Mouse (Mus musculus): ENCODE data around the gene Crhr1.

Gene Crhr1

DNA sequence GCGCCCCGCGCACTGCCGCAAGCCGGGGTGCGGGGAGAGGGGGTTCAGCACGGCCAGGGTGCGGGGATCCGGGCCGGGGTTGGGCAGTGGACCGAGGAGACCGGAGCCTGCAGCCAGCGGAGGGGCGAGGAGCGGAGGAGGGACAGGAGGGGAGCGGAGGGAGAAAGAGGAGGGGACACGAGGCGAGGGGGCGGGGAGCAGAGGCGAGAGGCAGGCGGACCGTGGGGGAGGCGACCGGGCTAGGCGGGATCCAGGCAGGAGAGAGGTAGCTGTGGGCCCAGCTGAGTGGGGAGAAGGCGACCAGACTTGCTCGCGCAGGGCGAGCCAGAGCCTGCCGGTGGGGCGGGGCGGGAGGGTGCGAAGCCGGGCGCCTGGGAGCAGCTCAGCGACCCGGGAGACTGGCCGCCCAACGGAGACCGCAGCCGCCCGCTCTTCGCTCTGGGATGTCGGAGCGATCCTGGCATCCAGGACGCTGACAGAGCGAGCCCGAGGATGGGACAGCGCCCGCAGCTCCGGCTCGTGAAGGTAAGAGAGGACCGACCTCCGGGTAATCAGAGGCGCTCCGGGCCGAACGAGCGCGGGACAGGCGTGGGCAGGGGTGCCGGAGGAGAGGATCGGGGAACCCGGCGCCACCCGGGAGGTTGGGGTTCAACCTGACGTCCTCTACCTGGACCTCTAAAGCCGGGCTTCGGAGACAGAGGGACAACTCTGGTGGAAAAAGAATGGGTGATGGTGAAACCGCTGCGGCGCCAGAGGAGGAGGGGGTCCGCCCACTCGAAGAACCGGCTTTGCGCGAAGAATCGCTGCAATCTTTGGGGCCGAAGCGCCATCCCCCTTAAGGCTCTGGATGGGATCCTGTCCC lies at the start of gene Crhr1:
TSS of gene Crhr1 (plus strand) at position 276 of the 862 bp plus-strand sequence.
- Histone ChIP-seq H3K36me3 (ENCODE audit: control insufficient read depth, insufficient read depth, low read length, poor library complexity, severe bottlenecking) (no peaks in the 10 kb centered on the region), H3K27me3 (ENCODE audit: control insufficient read depth, insufficient read depth, low read length, poor library complexity, severe bottlenecking) (peaks cover 1% of the 10 kb centered on the region; the same call in 1 of the 2 replicates)
- DNase-seq (ENCODE audit: low read depth, low spot score), result no peak

DNA sequence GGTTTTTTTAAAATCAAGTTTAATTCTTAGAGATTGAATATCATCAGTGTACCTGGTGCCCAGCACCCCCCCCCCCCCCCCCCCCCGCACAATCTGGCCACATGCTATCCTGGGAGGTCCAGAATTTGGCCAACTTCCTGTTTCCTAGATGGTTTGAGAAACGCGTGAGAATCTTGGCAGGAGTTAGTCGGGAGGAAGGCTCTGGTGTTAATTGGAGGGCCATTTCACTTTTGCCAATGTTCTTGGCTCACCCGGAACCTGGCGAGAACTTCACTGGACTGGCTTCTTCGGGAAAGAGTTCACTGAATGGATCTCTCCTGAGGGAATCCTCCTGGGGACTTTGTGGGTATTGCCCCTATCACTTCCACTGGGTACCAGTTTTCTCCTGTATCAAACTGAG lies 49.4 kb upstream of the Crhr1 start:
- no peaks in the 10 kb centered on the region for H3K27me3 ChIP-seq (ENCODE audit: control insufficient read depth, insufficient read depth, low read length, poor library complexity, severe bottlenecking)
- no peak for DNase-seq (ENCODE audit: low read depth, low spot score)
- H3K36me3 ChIP-seq (ENCODE audit: control insufficient read depth, insufficient read depth, low read length, poor library complexity, severe bottlenecking), result no peaks in the 10 kb centered on the region

DNA sequence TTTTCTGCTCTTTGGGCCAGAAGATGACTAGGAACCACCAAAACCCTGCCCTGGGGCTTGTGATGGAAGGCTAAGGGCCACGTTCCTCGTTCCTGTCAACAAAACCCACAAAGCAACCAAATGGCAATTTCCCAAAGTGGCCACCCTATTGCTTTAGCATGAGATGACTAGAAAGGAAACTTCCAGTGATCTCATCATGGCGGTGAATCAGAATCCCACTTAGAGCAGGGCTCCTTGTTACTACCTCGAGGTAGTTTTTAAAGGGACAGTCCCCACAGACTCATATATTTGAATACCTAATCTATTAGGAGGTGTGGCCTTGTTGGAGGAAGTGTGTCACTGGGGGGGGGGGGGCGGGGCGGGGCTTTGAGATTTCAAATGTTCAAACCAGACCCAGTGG lies 48.9 kb upstream of the Crhr1 start:
- no peaks in the 10 kb centered on the region for H3K36me3 ChIP-seq (ENCODE audit: control insufficient read depth, insufficient read depth, low read length, poor library complexity, severe bottlenecking)
- peak; percentile 25 for DNase-seq (ENCODE audit: low read depth, low spot score)
- no peaks in the 10 kb centered on the region for H3K27me3 ChIP-seq (ENCODE audit: control insufficient read depth, insufficient read depth, low read length, poor library complexity, severe bottlenecking)

DNA sequence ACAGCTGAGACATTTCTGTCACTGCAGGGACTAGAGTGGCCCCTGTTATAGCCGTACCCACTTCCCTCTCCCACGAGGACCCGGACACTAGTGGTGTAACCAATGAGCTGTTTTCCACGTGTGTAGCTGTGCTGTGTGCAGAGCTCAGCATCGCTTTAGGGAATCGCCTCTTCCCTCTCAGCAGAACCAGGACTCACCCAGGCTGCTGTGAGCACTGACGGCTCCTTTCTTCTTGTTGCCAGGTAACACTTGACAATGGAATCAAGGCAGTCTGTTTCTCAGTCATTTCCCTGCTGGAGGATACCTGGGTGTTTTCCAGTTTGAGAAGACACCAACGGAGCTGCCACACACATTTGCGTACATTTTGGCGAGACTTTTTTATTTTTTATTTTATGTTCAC lies 44.1 kb upstream of the Crhr1 start:
- Histone ChIP-seq H3K36me3 (ENCODE audit: control insufficient read depth, insufficient read depth, low read length, poor library complexity, severe bottlenecking) (no peaks in the 10 kb centered on the region), H3K27me3 (ENCODE audit: control insufficient read depth, insufficient read depth, low read length, poor library complexity, severe bottlenecking) (no peaks in the 10 kb centered on the region)
- no peak for DNase-seq (ENCODE audit: low read depth, low spot score)

DNA sequence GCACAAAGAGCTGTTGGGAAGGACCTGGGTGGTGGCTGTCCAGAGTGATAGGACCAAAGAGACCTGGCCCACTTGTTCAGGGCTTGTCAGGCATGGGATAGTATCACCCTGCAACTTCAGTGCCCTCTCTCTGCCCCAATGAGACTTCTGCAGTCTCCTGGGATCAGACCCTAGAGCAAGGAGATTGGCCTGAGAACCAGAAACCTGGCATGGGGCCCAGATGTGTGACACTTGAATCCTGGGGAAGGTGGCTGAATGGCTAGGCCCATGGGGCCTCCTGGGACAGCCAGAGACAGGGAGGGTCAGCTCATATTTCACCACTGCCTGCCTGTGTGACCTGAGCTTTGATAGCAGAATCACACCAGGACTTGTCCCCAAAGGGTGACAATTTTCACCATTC lies 41.9 kb upstream of the Crhr1 start:
- no peaks in the 10 kb centered on the region for H3K27me3 ChIP-seq (ENCODE audit: control insufficient read depth, insufficient read depth, low read length, poor library complexity, severe bottlenecking)
- DNase-seq (ENCODE audit: low read depth, low spot score), result no peak
- H3K36me3 ChIP-seq (ENCODE audit: control insufficient read depth, insufficient read depth, low read length, poor library complexity, severe bottlenecking), result no peaks in the 10 kb centered on the region

DNA sequence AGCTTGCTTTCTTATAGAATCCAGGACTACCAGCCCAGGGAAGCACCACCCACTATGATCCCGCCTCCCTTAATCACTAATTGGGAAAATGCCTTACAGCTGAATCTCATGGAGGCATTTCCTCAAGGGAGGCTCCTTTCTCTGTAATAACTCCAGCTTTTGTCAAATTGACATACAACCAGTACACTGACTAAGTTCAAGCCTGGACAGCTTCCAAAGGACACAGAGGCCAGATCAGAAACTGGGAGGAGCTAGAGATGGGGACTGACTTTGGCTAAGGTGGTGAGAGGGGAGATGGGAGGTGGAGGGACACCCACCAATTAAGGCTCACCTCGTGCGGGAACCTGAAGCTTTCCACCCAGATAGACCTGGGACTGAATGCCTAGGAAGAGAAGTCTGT lies 37.5 kb upstream of the Crhr1 start:
- no peaks in the 10 kb centered on the region for H3K36me3 ChIP-seq (ENCODE audit: control insufficient read depth, insufficient read depth, low read length, poor library complexity, severe bottlenecking)
- DNase-seq (ENCODE audit: low read depth, low spot score), result no peak

DNA sequence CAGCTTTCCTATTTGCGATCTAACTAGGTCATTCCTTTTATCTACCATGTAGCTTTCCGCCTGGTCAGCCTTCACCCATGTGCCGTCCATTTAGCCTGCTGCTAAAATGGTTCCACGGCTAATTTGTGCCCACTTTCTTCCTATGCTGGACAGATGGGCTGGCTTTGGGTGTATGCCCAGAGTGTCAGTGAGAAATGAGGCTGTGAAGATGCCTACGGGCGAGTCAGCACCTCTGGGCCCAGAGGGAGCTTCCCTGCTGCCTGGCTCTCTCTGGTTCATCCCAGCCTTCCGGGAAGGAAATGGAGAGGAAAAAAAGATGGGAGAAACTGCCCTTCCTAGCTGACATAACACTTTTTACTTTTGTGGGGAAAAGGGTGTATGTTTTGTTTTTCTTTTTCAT lies 36.1 kb upstream of the Crhr1 start:
- Histone ChIP-seq H3K27me3 (ENCODE audit: control insufficient read depth, insufficient read depth, low read length, poor library complexity, severe bottlenecking) (no peaks in the 10 kb centered on the region; the same call in 1 of the 2 replicates), H3K36me3 (ENCODE audit: control insufficient read depth, insufficient read depth, low read length, poor library complexity, severe bottlenecking) (no peaks in the 10 kb centered on the region)
- no peak for DNase-seq (ENCODE audit: low read depth, low spot score)

More for the DNA sequence above, 37.5 kb upstream of the Crhr1 start:
- no peaks in the 10 kb centered on the region; the same call in 1 of the 2 replicates for H3K27me3 ChIP-seq (ENCODE audit: control insufficient read depth, insufficient read depth, low read length, poor library complexity, severe bottlenecking)

DNA sequence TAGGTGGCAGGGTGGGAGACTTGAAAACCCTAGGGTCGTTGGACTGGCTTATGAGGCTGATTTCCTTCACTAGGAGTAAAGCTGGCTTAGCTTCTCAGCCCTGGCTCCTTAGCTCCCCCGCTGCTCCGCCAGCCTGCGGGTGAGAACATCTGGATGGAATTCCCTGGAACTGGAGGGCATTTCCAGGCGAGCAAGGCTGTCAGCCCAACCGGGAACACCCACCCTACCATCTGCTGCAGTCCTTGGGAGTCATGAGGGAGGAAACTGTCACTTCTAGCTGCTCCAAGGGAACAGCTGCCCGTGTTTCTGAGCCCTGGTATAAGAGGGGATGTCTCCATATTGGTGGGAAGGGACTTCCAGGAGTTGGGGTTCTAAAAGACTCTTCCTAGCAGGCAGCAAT lies 33.1 kb upstream of the Crhr1 start:
- Histone ChIP-seq H3K27me3 (ENCODE audit: control insufficient read depth, insufficient read depth, low read length, poor library complexity, severe bottlenecking) (no peaks in the 10 kb centered on the region; the same call in 1 of the 2 replicates), H3K36me3 (ENCODE audit: control insufficient read depth, insufficient read depth, low read length, poor library complexity, severe bottlenecking) (no peaks in the 10 kb centered on the region)
- no peak for DNase-seq (ENCODE audit: low read depth, low spot score)

DNA sequence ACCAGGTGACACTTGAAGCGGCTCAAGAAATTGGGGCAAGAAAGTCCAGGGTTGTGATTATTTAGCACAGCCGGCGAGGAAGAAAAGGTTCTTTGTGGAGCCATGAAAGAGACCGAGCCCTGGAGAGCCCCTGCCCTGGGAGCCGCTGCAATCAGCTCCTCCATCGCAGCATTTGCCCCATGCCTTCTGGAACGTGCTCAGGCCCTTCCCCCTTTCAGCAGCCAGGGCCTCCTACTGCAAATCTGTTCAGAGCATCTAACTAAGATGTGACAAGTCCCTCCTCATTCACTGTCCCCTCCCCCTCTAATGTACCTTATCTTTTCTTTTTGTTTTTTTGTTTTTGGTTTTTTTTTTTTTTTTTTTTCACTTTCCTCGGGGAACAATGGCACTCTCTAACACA lies 30.0 kb upstream of the Crhr1 start:
- H3K36me3 ChIP-seq (ENCODE audit: control insufficient read depth, insufficient read depth, low read length, poor library complexity, severe bottlenecking), result no peaks in the 10 kb centered on the region
- H3K27me3 ChIP-seq (ENCODE audit: control insufficient read depth, insufficient read depth, low read length, poor library complexity, severe bottlenecking), result no peaks in the 10 kb centered on the region; the same call in 1 of the 2 replicates
- no peak for DNase-seq (ENCODE audit: low read depth, low spot score)

DNA sequence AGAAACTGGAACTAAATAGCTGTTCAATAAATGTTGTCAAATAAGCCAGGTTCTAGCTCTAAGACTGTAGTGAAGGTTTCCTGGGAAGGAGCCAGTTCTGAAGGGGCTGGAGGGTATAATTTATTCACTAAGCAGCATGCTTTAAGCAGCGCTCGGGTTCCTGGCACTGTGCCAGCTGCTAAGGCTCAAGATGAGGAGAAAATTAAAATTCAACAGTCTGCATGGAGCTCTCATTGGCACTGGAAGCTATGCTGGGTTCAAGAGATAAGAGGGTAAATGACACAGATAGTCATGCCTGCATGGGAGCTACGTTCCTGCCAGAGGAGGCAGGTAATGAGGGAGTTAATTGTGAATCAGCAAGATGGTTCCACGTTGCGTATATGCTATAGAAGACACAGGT lies 26.3 kb upstream of the Crhr1 start:
- no peak for DNase-seq (ENCODE audit: low read depth, low spot score)
- H3K27me3 ChIP-seq (ENCODE audit: control insufficient read depth, insufficient read depth, low read length, poor library complexity, severe bottlenecking), result no peaks in the 10 kb centered on the region
- H3K36me3 ChIP-seq (ENCODE audit: control insufficient read depth, insufficient read depth, low read length, poor library complexity, severe bottlenecking), result no peaks in the 10 kb centered on the region

DNA sequence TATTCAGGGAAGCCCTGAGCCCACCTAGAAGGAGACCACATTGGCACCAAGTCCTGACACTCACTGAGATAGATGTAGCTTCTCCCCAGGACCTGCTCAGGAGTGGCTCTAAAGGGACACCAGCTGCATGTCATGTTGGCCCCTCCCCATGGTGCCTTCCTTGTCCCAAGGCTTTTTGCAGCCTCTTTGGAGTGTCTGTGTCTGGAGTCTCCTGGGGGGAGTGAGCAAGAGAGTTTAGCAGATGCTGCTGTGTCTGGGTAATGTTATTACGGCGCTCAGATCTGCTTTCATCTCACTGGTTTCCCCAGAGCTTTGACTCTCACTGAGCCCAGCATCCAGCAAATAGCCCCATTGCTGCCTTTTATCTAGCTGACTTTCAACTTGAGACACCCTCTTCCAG lies 25.7 kb upstream of the Crhr1 start:
- no peak for DNase-seq (ENCODE audit: low read depth, low spot score)
- H3K27me3 ChIP-seq (ENCODE audit: control insufficient read depth, insufficient read depth, low read length, poor library complexity, severe bottlenecking), result no peaks in the 10 kb centered on the region
- no peaks in the 10 kb centered on the region for H3K36me3 ChIP-seq (ENCODE audit: control insufficient read depth, insufficient read depth, low read length, poor library complexity, severe bottlenecking)

DNA sequence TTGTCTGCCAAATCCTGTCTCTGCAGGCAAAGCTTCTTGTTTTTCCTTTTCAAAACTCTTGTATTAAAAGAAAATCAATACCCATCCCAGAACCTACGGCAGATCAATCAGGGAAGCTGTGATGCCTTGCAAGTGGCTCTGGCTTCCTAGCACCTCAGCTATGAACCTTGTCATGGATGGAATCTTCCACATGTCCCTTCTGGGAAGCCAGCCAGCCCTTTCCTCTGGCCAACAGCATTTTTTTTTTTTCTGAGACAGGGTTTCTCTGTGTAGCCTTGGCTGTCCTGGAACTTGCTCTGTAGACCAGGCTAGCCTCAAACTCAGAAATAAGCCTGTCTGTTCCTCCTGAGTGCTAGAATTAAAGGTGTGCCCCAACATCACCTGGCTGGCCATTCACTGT lies 22.3 kb upstream of the Crhr1 start:
- Histone ChIP-seq H3K36me3 (ENCODE audit: control insufficient read depth, insufficient read depth, low read length, poor library complexity, severe bottlenecking) (no peaks in the 10 kb centered on the region), H3K27me3 (ENCODE audit: control insufficient read depth, insufficient read depth, low read length, poor library complexity, severe bottlenecking) (no peaks in the 10 kb centered on the region)
- no peak for DNase-seq (ENCODE audit: low read depth, low spot score)

DNA sequence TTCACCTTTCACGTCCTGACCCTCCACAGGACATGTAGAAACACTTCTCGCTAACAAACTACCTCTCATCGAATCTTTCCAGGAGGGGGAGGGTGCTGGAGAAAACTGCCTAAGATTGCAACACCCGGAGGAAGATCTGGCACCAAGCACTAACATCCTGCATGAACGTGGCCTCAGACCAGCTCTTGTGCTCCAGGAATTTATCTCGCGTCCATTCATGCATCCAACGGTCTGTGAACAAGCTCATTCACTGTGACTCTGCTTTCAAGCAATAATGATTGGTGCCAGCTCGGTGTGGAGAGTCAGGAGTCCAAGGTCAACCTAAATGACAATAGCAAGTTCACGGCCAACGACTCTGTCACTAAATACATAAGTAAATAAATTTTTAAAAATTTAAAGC lies 20.8 kb upstream of the Crhr1 start:
- H3K27me3 ChIP-seq (ENCODE audit: control insufficient read depth, insufficient read depth, low read length, poor library complexity, severe bottlenecking), result no peaks in the 10 kb centered on the region
- no peak for DNase-seq (ENCODE audit: low read depth, low spot score)
- H3K36me3 ChIP-seq (ENCODE audit: control insufficient read depth, insufficient read depth, low read length, poor library complexity, severe bottlenecking), result no peaks in the 10 kb centered on the region

DNA sequence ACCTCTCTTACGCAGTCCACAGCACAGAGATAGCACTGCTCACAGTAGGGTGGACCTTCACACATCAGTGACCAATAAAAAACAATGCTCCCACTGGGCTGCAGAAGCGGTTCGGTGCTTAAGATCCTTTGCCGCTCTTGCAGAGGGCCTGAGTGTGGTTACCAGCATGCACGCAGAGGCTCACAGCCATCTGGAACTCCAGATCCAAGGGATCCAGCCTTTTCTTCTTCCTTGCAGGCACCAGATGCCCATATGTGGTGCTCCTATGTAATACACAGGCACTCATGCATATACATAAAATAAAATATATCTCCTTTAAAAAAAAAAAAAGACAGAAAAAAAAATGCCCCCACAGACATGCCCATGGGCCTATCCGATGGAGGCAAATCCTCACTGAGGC lies 19.0 kb upstream of the Crhr1 start:
- no peaks in the 10 kb centered on the region for H3K36me3 ChIP-seq (ENCODE audit: control insufficient read depth, insufficient read depth, low read length, poor library complexity, severe bottlenecking)
- no peak for DNase-seq (ENCODE audit: low read depth, low spot score)

DNA sequence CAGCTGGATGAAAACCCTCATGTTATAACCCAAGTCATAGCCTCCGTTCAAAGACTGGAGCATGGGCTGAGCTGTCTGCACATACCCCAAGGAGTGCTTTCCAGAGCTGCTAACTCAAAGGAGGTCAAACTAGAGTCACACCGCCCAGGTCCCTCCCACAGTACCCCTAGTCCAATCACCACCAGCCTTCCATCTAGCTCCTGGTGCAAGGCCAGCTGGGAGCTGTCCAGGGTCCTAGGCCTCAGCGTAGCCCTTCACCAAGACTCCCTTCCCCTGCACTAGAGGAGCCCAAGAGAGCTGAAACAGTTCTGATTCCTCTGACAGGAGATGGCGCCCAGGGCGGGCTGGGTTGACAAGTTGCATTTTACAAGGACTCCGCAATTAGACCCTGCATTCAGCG lies 18.0 kb upstream of the Crhr1 start:
- H3K27me3 ChIP-seq (ENCODE audit: control insufficient read depth, insufficient read depth, low read length, poor library complexity, severe bottlenecking), result no peaks in the 10 kb centered on the region
- DNase-seq (ENCODE audit: low read depth, low spot score), result peak; percentile 43
- no peaks in the 10 kb centered on the region for H3K36me3 ChIP-seq (ENCODE audit: control insufficient read depth, insufficient read depth, low read length, poor library complexity, severe bottlenecking)

More for the DNA sequence above, 19.0 kb upstream of the Crhr1 start:
- H3K27me3 ChIP-seq (ENCODE audit: control insufficient read depth, insufficient read depth, low read length, poor library complexity, severe bottlenecking), result no peaks in the 10 kb centered on the region

DNA sequence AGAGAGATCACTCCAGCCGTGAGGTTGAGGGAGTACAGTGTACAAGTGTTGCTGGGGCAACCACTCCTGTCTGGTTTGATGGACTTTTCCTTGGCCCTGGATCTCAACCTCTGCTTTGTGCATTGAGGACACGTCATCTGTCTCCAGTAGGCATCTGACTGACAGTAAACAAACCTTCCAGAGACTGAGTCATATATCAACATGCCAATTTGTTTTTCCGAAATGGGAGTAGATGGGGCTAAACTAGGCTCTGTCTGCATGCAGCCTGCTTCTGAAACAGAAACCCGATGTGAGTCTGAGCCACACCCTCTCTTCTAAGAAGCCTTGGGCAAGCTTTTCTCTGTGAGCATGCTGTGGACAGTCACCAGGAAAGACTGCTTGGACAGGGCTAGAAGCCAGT lies 14.3 kb upstream of the Crhr1 start:
- no peaks in the 10 kb centered on the region for H3K36me3 ChIP-seq (ENCODE audit: control insufficient read depth, insufficient read depth, low read length, poor library complexity, severe bottlenecking)
- DNase-seq (ENCODE audit: low read depth, low spot score), result no peak
- H3K27me3 ChIP-seq (ENCODE audit: control insufficient read depth, insufficient read depth, low read length, poor library complexity, severe bottlenecking), result no peaks in the 10 kb centered on the region
